ENCODE assay signal across 31 mouse cellular contexts in genomic region chr9:110452523-110452922, GRCm38 (mm10). TPM values are rescaled to one million over a fixed set of nuclear protein-coding genes. Genes with fewer than 3 reads are reported as not detected.
DNase-seq lines count a peak whose midpoint lies in the region; ATAC-seq and TF ChIP-seq lines count a peak whose summit lies in the region.
"Had no signal": no experiment of that assay in that cellular context is flagged by ENCODE, and none has a peak within 500 bp of the region (broad histone marks: within the 10 kb centered on the region; RNA-seq: fewer than 3 reads in every experiment).

No protein-coding gene starts in this region.

- WGBS in macrophage (ENCODE audit: missing documents), result 17% methylated on average over 2 of the region's 3 CpGs
- 83% methylated on average over 3 of the region's 3 CpGs for WGBS in midbrain, postnatal 0 days

- no peak overlapping the region for H3K4me2 ChIP-seq in midbrain, postnatal 0 days (ENCODE audit: low read depth, low read length, poor library complexity, severe bottlenecking)
- H3K4me2 ChIP-seq: embryonic facial prominence, embryonic 13.5 days; heart, embryonic 13.5 days; limb, embryonic 12.5 days; midbrain, embryonic 12.5 days had no signal

- H3K27ac ChIP-seq in macrophage, result peak overlapping the region; percentile 48
- H3K27ac ChIP-seq in midbrain, postnatal 0 days (ENCODE audit: low read depth, low read length), result no peak overlapping the region
- H3K27ac ChIP-seq in layer of hippocampus, adult 2 months, result no peak overlapping the region
- H3K27ac ChIP-seq: embryonic facial prominence, embryonic 13.5 days; forebrain, embryonic 10.5 days; heart, embryonic 13.5 days; left cerebral cortex, adult 2 months; limb, embryonic 12.5 days; midbrain, embryonic 12.5 days had no signal

- H3K9ac ChIP-seq in midbrain, postnatal 0 days (replicated peaks; ENCODE audit: low read length, poor library complexity, severe bottlenecking), result no peak overlapping the region
- H3K9ac ChIP-seq: embryonic facial prominence, embryonic 13.5 days; heart, embryonic 13.5 days; limb, embryonic 12.5 days; midbrain, embryonic 12.5 days had no signal

- H3K9me3 ChIP-seq in midbrain, postnatal 0 days (ENCODE audit: low read length), result no peaks in the 10 kb centered on the region
- H3K9me3 ChIP-seq: embryonic facial prominence, embryonic 13.5 days; forebrain, embryonic 10.5 days; G1E; heart, embryonic 13.5 days; limb, embryonic 12.5 days; midbrain, embryonic 12.5 days had no signal

- H3K4me1 ChIP-seq in midbrain, postnatal 0 days (ENCODE audit: insufficient read depth, low read length), result no peaks in the 10 kb centered on the region
- H3K4me1 ChIP-seq: heart, embryonic 13.5 days had no signal

- TF ChIP-seq CTCF in midbrain, postnatal 0 days (IDR thresholded peaks at IDR 0.05), result no peak
- TF ChIP-seq CTCF in layer of hippocampus, adult 2 months (conservative IDR thresholded peaks at IDR 0.05), result no peak

- intact Hi-C loops in heart, postnatal 10 days (cut with DNase I), result no loop called here

- peak; percentile 54 for ATAC-seq in neutrophil, adult 5-6 weeks (ENCODE audit: extremely low read depth, insufficient number of reproducible peaks, low FRiP score, poor library complexity, severe bottlenecking)
- ATAC-seq in midbrain, postnatal 0 days (ENCODE audit: low FRiP score), result no peak
- ATAC-seq: forebrain, embryonic 16.5 days; intestine, postnatal 0 days had no signal

- H3K4me3 ChIP-seq in macrophage (ENCODE audit: inconsistent target), result no peak overlapping the region
- no peak overlapping the region for H3K4me3 ChIP-seq in midbrain, postnatal 0 days (ENCODE audit: low read depth, low read length)
- no peak overlapping the region for H3K4me3 ChIP-seq in layer of hippocampus, adult 2 months
- H3K4me3 ChIP-seq: embryonic facial prominence, embryonic 13.5 days; forebrain, embryonic 10.5 days; heart, embryonic 13.5 days; left cerebral cortex, adult 2 months; limb, embryonic 12.5 days; midbrain, embryonic 12.5 days had no signal

- no peaks in the 10 kb centered on the region for H3K27me3 ChIP-seq in midbrain, postnatal 0 days (ENCODE audit: insufficient read depth, low read length)
- H3K27me3 ChIP-seq: embryonic facial prominence, embryonic 13.5 days; heart, embryonic 13.5 days; limb, embryonic 12.5 days; midbrain, embryonic 12.5 days had no signal

- H3K79me2 ChIP-seq in macrophage (ENCODE audit: inconsistent target), result peaks cover 17% of the 10 kb centered on the region; the same call in 1 of the 2 replicates

- DNase-seq in 416B (ENCODE audit: low read depth), result peak; percentile 23
- peak; percentile 23 for DNase-seq in CD4-positive helper T cell, adult 2 months (ENCODE audit: low read depth, low spot score)
- no peak for DNase-seq in midbrain, postnatal 0 days (ENCODE audit: low spot score)
- no peak for DNase-seq in heart, postnatal 10 days
- DNase-seq in layer of hippocampus, adult 2 months (ENCODE audit: low spot score in 2 of 2), result no peak
- DNase-seq: adrenal gland, postnatal 10 days; cerebellum, adult 11-12 months; cerebellum, adult 9-11 months; heart, postnatal 14 days; kidney, postnatal 25 days; retina, postnatal 1 day; right cerebral cortex, postnatal 25 days; spleen, adult 18-20 months had no signal

- H3K36me3 ChIP-seq in macrophage (ENCODE audit: inconsistent target), result peaks cover 22% of the 10 kb centered on the region; the same call in 1 of the 2 replicates
- peaks cover 31% of the 10 kb centered on the region for H3K36me3 ChIP-seq in midbrain, postnatal 0 days (ENCODE audit: insufficient read depth, low read length)

RNA-seq across cellular contexts. Expression of gene Klhl18, which starts 24.0 kb away (rescaled TPM):
- 10 to 100 TPM in 24 of 26 experiments, 1 to 10 TPM in 2; 8.2 to 79.6 (median 49.1) TPM for total RNA-seq in macrophage (2018; cell fraction: chromatin; rRNA removed)
- 10 to 100 TPM in 22 of 26 experiments, 1 to 10 TPM in 4; 6.9 to 22.7 (median 16.4) TPM for total RNA-seq in macrophage (2018; cell fraction: cytosol; rRNA removed)
- total RNA-seq in macrophage (2018; cell fraction: nucleus; rRNA removed), result 10 to 100 TPM in 25 of 26 experiments, 1 to 10 TPM in 1; 9.3 to 57.7 (median 33.3) TPM
- 11.4 to 20.2 TPM (median 18.7 TPM) in 3 replicates for polyA plus RNA-seq in macrophage (2018)
- total RNA-seq in neutrophil, adult 5-6 weeks (2017), result 41.9 and 42.6 TPM in 2 replicates
- 39.7 and 40.1 TPM in 2 replicates for total RNA-seq in midbrain, postnatal 0 days (2014; rRNA removed)
- 25.9 and 27.4 TPM in 2 replicates for polyA plus RNA-seq in midbrain, postnatal 0 days (2015; fragmentation: Nextera tagmentation; extraction: Ambion mirVana)
- 10 to 100 TPM; 13.3 to 13.8 TPM for total RNA-seq in heart, postnatal 10 days (2021)
- total RNA-seq in layer of hippocampus, adult 2 months (2021), result 10 to 100 TPM; 22.0 to 25.4 TPM

RNA-seq across cellular contexts. Expression of gene Kif9, which starts 24.2 kb away (rescaled TPM):
- total RNA-seq in macrophage (2018; cell fraction: chromatin; rRNA removed), result 10 to 100 TPM in 16 of 26 experiments, 1 to 10 TPM in 9, under 1 TPM in 1; 0.63 to 17.5 (median 11.8) TPM
- 1 to 10 TPM; 3.3 to 8.4 (median 5.3) TPM for total RNA-seq in macrophage (2018; cell fraction: cytosol; rRNA removed)
- total RNA-seq in macrophage (2018; cell fraction: nucleus; rRNA removed), result 10 to 100 TPM in 3 of 26 experiments, 1 to 10 TPM in 22, under 1 TPM in 1; 0.99 to 11.0 (median 7.2) TPM
- 1.7 to 6.0 TPM (median 3.1 TPM) in 3 replicates for polyA plus RNA-seq in macrophage (2018)
- 5.1 and 5.4 TPM in 2 replicates for total RNA-seq in neutrophil, adult 5-6 weeks (2017)
- total RNA-seq in midbrain, postnatal 0 days (2014; rRNA removed), result 3.7 and 4.2 TPM in 2 replicates
- polyA plus RNA-seq in midbrain, postnatal 0 days (2015; fragmentation: Nextera tagmentation; extraction: Ambion mirVana), result 4.1 and 5.6 TPM in 2 replicates
- under 1 TPM; 0.19 to 0.22 TPM for total RNA-seq in heart, postnatal 10 days (2021)
- total RNA-seq in layer of hippocampus, adult 2 months (2021), result 1 to 10 TPM; 3.5 to 3.7 TPM

RNA-seq across cellular contexts. Expression of gene Ngp, which starts 33.0 kb away (rescaled TPM):
- under 1 TPM in 1 of 26 experiments, not detected in 25; 0.71 TPM for total RNA-seq in macrophage (2018; cell fraction: chromatin; rRNA removed)
- 10 to 100 TPM in 5 of 26 experiments, 1 to 10 TPM in 19, under 1 TPM in 2; 0.38 to 19.7 (median 5.3) TPM for total RNA-seq in macrophage (2018; cell fraction: cytosol; rRNA removed)
- total RNA-seq in macrophage (2018; cell fraction: nucleus; rRNA removed), result 1 to 10 TPM in 15 of 26 experiments, under 1 TPM in 10, not detected in 1; 0.47 to 7.2 (median 1.5) TPM
- polyA plus RNA-seq in macrophage (2018), result 2.3 to 84.1 TPM (median 17.7 TPM) in 3 replicates
- 17.9 and 25.6 TPM in 2 replicates for total RNA-seq in neutrophil, adult 5-6 weeks (2017)
- total RNA-seq in midbrain, postnatal 0 days (2014; rRNA removed), result 0.44 TPM in 1 of 2 replicates, not detected in the other
- 0.49 and 0.58 TPM in 2 replicates for polyA plus RNA-seq in midbrain, postnatal 0 days (2015; fragmentation: Nextera tagmentation; extraction: Ambion mirVana)
- total RNA-seq in heart, postnatal 10 days (2021), result 1 to 10 TPM in 1 of 2 experiments, under 1 TPM in 1; 0.92 to 1.8 TPM
- not detected for total RNA-seq in layer of hippocampus, adult 2 months (2021)
- total RNA-seq: gastrocnemius, adult 8-10 months; layer of hippocampus, adult 18-20 months; layer of hippocampus, postnatal 14 days; left cerebral cortex, postnatal 25 days; liver, adult 2 months had no signal
- polyA plus RNA-seq: forebrain, embryonic 10.5 days; kidney, embryonic 14.5 days; testis, adult 2 months had no signal

RNA-seq across cellular contexts. Expression of gene Ptpn23, which starts 44.5 kb away (rescaled TPM):
- total RNA-seq in macrophage (2018; cell fraction: chromatin; rRNA removed), result 100 to 1,000 TPM; 113 to 842 (median 230) TPM
- 100 to 1,000 TPM in 2 of 26 experiments, 10 to 100 TPM in 24; 29.9 to 104 (median 40.6) TPM for total RNA-seq in macrophage (2018; cell fraction: cytosol; rRNA removed)
- 100 to 1,000 TPM in 21 of 26 experiments, 10 to 100 TPM in 5; 68.1 to 507 (median 172) TPM for total RNA-seq in macrophage (2018; cell fraction: nucleus; rRNA removed)
- 24.2 to 31.4 TPM (median 26.4 TPM) in 3 replicates for polyA plus RNA-seq in macrophage (2018)
- 14.7 and 15.6 TPM in 2 replicates for total RNA-seq in neutrophil, adult 5-6 weeks (2017)
- 29.5 and 36.0 TPM in 2 replicates for total RNA-seq in midbrain, postnatal 0 days (2014; rRNA removed)
- 9.6 and 14.1 TPM in 2 replicates for polyA plus RNA-seq in midbrain, postnatal 0 days (2015; fragmentation: Nextera tagmentation; extraction: Ambion mirVana)
- 10 to 100 TPM; 23.1 to 25.2 TPM for total RNA-seq in heart, postnatal 10 days (2021)
- 10 to 100 TPM; 57.2 to 57.8 TPM for total RNA-seq in layer of hippocampus, adult 2 months (2021)

Comparison
In these comparisons a context has a peak if more than half of its experiments do, and no peak if none do; other contexts are left out.
1. DNase-seq: peak in 416B (single experiment) and CD4-positive helper T cell, adult 2 months (single experiment); none in midbrain, postnatal 0 days (single experiment), heart, postnatal 10 days (0 of 2) and layer of hippocampus, adult 2 months (0 of 2).